Mouse (Mus musculus) left cerebral cortex, postnatal 4 days (tissue): ENCODE measurements around the gene Hist1h2ao. TPM values are rescaled to one million over a fixed set of nuclear protein-coding genes. Genes with fewer than 3 reads are reported as not detected.

Experiments
- microRNA-seq: library from miRNA; unstranded; fragments of <30 nt; microRNA quantifications from one replicate; pipeline ENCODE4 v1.2.0, GENCODE M21; 2022
- total RNA-seq, 2 experiments: library from RNA; stranded (reverse); gene quantifications; 2 replicates each; pipeline ENCODE4 v1.2.3; 2021

The Hist1h2ao gene
- total RNA-seq, 2 experiments from 2014 or later: not detected

Small RNA genes within 50 kb of the gene (microRNA-seq; reads per million reads assigned to microRNA genes)
- gene Gm19658 (not detected), gene Gm44346 (not detected), gene Gm44466 (not detected)

Other genes starting within 250 kb of the Hist1h2ao start
- gene Olfr1364, start 228.7 kb upstream of the Hist1h2ao start, total RNA-seq: not detected
- not detected for gene Olfr1362, start 196.4 kb upstream of the Hist1h2ao start, total RNA-seq
- gene Olfr11, start 167.9 kb upstream of the Hist1h2ao start, total RNA-seq: not detected
- gene Olfr1361, start 147.1 kb upstream of the Hist1h2ao start, total RNA-seq: not detected
- gene Olfr1360, start 133.1 kb upstream of the Hist1h2ao start, total RNA-seq: not detected
- not detected for gene Olfr1359, start 112.4 kb upstream of the Hist1h2ao start, total RNA-seq
- gene Hist1h2bl, start 94.3 kb upstream of the Hist1h2ao start, total RNA-seq: 100 to 1,000 TPM; 112 to 115 TPM
- 100 to 1,000 TPM; 129 to 178 TPM for gene Hist1h2ai, start 94.0 kb upstream of the Hist1h2ao start, total RNA-seq
- 100 to 1,000 TPM; 159 to 180 TPM for gene Hist1h3h, start 92.8 kb upstream of the Hist1h2ao start, total RNA-seq
- gene Hist1h2bm, start 88.4 kb upstream of the Hist1h2ao start, total RNA-seq: 10 to 100 TPM; 34.8 to 37.4 TPM
- 10 to 100 TPM; 35.9 to 46.7 TPM for gene Hist1h4j, start 75.4 kb upstream of the Hist1h2ao start, total RNA-seq
- gene Hist1h4k, start 60.0 kb upstream of the Hist1h2ao start, total RNA-seq: 100 to 1,000 TPM; 525 to 563 TPM
- 10 to 100 TPM; 59.3 to 67.5 TPM for gene Hist1h2ak, start 56.6 kb upstream of the Hist1h2ao start, total RNA-seq
- gene Hist1h2bn, start 56.3 kb upstream of the Hist1h2ao start, total RNA-seq: 10 to 100 TPM; 57.6 to 68.8 TPM
- gene Hist1h1b, start 29.8 kb upstream of the Hist1h2ao start, total RNA-seq: 10 to 100 TPM; 55.3 to 56.6 TPM
- 100 to 1,000 TPM; 145 to 150 TPM for gene Hist1h3i, start 27.1 kb upstream of the Hist1h2ao start, total RNA-seq
- 10 to 100 TPM; 13.0 to 15.8 TPM for gene Hist1h2an, start 23.2 kb upstream of the Hist1h2ao start, total RNA-seq
- gene Hist1h2bp, start 23.0 kb upstream of the Hist1h2ao start, total RNA-seq: 10 to 100 TPM; 41.6 to 49.7 TPM
- gene Hist1h2bq, start 268 bp upstream of the Hist1h2ao start, total RNA-seq: 100 to 1,000 TPM; 108 to 110 TPM
- gene Hist1h4m, start 1.3 kb downstream of the Hist1h2ao start, total RNA-seq: 100 to 1,000 TPM; 320 to 409 TPM
- 10 to 100 TPM; 34.5 to 43.1 TPM for gene Hist1h4n, start 21.7 kb downstream of the Hist1h2ao start, total RNA-seq
- gene Hist1h2ap, start 23.0 kb downstream of the Hist1h2ao start, total RNA-seq: 100 to 1,000 TPM; 184 to 208 TPM
- 100 to 1,000 TPM; 106 to 108 TPM for gene Hist1h2br, start 23.3 kb downstream of the Hist1h2ao start, total RNA-seq
- gene Zfp184, start 134.6 kb downstream of the Hist1h2ao start, total RNA-seq: 10 to 100 TPM; 12.1 to 14.0 TPM
- gene Pom121l2, start 170.7 kb downstream of the Hist1h2ao start, total RNA-seq: under 1 TPM in 1 of 2 experiments, not detected in 1; 0.12 TPM
- not detected for gene Prss16, start 199.3 kb downstream of the Hist1h2ao start, total RNA-seq
- 100 to 1,000 TPM; 126 to 134 TPM for gene Hist1h2ah, start 225.1 kb downstream of the Hist1h2ao start, total RNA-seq
- 100 to 1,000 TPM in 1 of 2 experiments, 10 to 100 TPM in 1; 95.1 to 120 TPM for gene Hist1h2bk, start 225.4 kb downstream of the Hist1h2ao start, total RNA-seq
- 10 to 100 TPM; 89.3 to 89.6 TPM for gene Hist1h4i, start 230.9 kb downstream of the Hist1h2ao start, total RNA-seq
- 10 to 100 TPM; 59.9 to 64.0 TPM for gene Hist1h2ag, start 232.5 kb downstream of the Hist1h2ao start, total RNA-seq
- 10 to 100 TPM; 53.8 to 62.6 TPM for gene Hist1h2bj, start 232.7 kb downstream of the Hist1h2ao start, total RNA-seq